Mouse (Mus musculus): ENCODE results near the gene Hist1h2ba. TPM values are rescaled to one million over a fixed set of nuclear protein-coding genes. Genes with fewer than 3 reads are reported as not detected.

Gene Hist1h2ba
- not detected in 2 replicates for polyA plus RNA-seq (2014; fragmentation: Nextera tagmentation; extraction: Ambion mirVana)

DNA sequence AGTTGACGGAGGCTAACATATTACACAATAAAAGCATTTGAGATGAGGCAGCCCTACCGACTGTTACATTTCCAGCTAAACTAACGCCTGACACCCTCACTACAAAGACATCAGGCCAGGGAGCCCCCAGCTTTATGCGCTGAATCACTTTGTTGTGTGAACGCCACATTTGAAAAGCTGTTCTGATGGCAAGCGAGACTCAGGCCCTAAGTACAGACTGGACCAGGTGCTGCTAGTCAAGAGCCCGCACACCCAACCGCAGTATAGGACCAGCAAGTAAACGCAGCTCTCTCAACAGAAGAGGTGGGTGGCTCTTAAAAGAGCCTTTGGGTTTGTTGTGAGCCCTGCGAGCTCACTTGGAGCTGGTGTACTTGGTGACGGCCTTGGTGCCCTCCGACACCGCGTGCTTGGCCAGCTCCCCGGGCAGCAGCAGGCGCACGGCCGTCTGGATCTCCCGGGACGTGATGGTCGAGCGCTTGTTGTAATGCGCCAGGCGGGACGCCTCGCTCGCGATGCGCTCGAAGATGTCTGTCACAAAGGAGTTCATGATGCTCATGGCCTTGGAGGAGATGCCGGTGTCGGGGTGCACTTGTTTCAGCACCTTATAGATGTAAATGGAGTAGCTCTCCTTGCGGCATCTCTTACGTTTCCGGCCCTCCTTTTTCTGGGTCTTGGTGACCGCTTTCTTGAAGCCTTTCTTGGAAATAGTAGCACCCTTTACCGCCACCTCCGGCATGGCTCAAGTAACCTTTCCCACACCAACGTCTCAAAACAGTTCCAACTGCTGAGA lies at the start of gene Hist1h2ba:
Hist1h2ba (minus strand) TSS at position 736 of the 790 bp plus-strand sequence.
- ATAC-seq (ENCODE audit: low FRiP score, low TSS enrichment), result no peak
- Histone ChIP-seq H3K9me3 (ENCODE audit: control insufficient read depth, low read length) (no peaks in the 10 kb centered on the region), H3K27me3 (ENCODE audit: control insufficient read depth, insufficient read depth, low read length) (no peaks in the 10 kb centered on the region), H3K4me3 (ENCODE audit: low read length) (no peak within 1 kb of the TSS), H3K4me2 (replicated peaks; ENCODE audit: low read depth, low read length) (no peak within 1 kb of the TSS), H3K36me3 (ENCODE audit: control insufficient read depth, insufficient read depth, low read length) (no peaks in the 10 kb centered on the region), H3K9ac (ENCODE audit: low read depth, low read length) (no peak within 1 kb of the TSS), H3K27ac (ENCODE audit: low read depth, low read length) (no peak within 1 kb of the TSS), H3K4me1 (ENCODE audit: control insufficient read depth, insufficient read depth, low read length) (no peaks in the 10 kb centered on the region)
- WGBS, result 94% methylated on average over 34 of the region's 39 CpGs

DNA sequence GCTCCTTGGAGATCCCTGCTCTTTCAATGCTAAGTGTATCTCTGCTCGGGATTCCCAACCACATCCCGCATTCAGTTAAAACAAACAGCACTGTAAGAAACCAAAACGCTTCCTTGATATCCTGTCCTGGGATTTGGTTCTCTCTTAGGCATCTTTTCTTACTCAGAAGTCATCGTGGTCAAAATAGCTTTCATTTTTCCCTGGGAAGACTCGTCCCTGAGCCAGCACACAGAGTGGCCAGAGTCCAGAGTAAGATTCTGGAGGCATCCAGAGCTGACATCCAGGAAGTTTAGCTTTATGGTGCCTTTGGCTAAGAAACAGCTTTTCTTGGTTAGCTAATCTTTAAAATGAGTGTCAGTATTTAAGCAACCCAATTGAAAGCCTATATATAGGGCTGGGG lies 38.3 kb upstream of the Hist1h2ba start:
- H3K27ac ChIP-seq (ENCODE audit: low read depth, low read length), result no peak overlapping the region
- 76% methylated on average over 5 of the region's 5 CpGs for WGBS

DNA sequence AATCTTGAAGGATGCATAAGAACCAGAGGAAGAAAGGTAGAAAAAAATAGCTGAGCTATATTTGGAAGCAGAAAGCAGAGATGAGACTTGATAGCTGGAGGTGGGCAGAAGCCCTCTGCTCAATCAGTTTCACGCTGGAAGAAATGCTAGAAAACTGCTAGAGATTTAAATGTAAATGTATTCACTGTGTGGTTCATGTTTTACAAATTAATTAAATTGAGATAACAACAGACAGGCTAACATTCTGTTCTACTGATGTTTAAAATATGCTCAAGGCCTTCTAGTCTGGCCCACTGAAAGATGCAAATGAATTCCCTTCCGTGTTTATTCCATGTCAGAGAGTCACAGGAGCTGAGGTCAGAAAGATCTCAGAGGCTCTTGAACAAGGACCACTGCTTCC lies 37.9 kb upstream of the Hist1h2ba start:
- 73% methylated on average over 2 of the region's 2 CpGs for WGBS
- H3K4me1 ChIP-seq (ENCODE audit: control insufficient read depth, insufficient read depth, low read length), result no peaks in the 10 kb centered on the region
- no peak overlapping the region for H3K27ac ChIP-seq (ENCODE audit: low read depth, low read length)
- H3K27me3 ChIP-seq (ENCODE audit: control insufficient read depth, insufficient read depth, low read length), result no peaks in the 10 kb centered on the region
- H3K9ac ChIP-seq (ENCODE audit: low read depth, low read length), result no peak overlapping the region
- no peaks in the 10 kb centered on the region for H3K36me3 ChIP-seq (ENCODE audit: control insufficient read depth, insufficient read depth, low read length)
- no peak overlapping the region for H3K4me2 ChIP-seq (replicated peaks; ENCODE audit: low read depth, low read length)
- ATAC-seq (ENCODE audit: low FRiP score, low TSS enrichment), result no peak
- no peak overlapping the region for H3K4me3 ChIP-seq (ENCODE audit: low read length)
- H3K9me3 ChIP-seq (ENCODE audit: control insufficient read depth, low read length), result no peaks in the 10 kb centered on the region

More for the DNA sequence above, 38.3 kb upstream of the Hist1h2ba start:
- Histone ChIP-seq H3K9ac (ENCODE audit: low read depth, low read length) (no peak overlapping the region), H3K4me2 (replicated peaks; ENCODE audit: low read depth, low read length) (no peak overlapping the region), H3K27me3 (ENCODE audit: control insufficient read depth, insufficient read depth, low read length) (no peaks in the 10 kb centered on the region), H3K9me3 (ENCODE audit: control insufficient read depth, low read length) (no peaks in the 10 kb centered on the region), H3K36me3 (ENCODE audit: control insufficient read depth, insufficient read depth, low read length) (no peaks in the 10 kb centered on the region), H3K4me3 (ENCODE audit: low read length) (no peak overlapping the region), H3K4me1 (ENCODE audit: control insufficient read depth, insufficient read depth, low read length) (no peaks in the 10 kb centered on the region)
- no peak for ATAC-seq (ENCODE audit: low FRiP score, low TSS enrichment)

DNA sequence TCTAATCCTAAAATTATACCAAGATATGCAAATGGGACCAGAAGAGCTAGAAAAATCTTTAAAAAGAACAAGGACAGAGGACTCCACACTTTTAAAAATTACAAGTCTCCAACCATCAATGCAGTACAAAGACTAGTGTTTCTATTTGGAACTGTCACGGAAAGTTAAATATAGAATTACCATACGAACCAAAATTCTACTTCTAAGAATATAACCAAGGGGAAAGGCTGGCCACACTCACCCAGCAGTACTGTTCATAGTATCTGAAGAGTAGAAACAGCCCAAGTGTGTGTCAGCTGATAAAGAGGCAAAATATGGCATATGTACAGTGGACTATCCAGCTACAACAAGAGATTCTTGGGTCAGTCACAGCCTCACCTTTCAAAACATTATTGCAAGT lies 31.0 kb upstream of the Hist1h2ba start:
- Histone ChIP-seq H3K36me3 (ENCODE audit: control insufficient read depth, insufficient read depth, low read length) (no peaks in the 10 kb centered on the region), H3K9me3 (ENCODE audit: control insufficient read depth, low read length) (no peaks in the 10 kb centered on the region), H3K4me3 (ENCODE audit: low read length) (no peak overlapping the region), H3K4me2 (replicated peaks; ENCODE audit: low read depth, low read length) (no peak overlapping the region), H3K9ac (ENCODE audit: low read depth, low read length) (no peak overlapping the region), H3K4me1 (ENCODE audit: control insufficient read depth, insufficient read depth, low read length) (no peaks in the 10 kb centered on the region), H3K27me3 (ENCODE audit: control insufficient read depth, insufficient read depth, low read length) (no peaks in the 10 kb centered on the region), H3K27ac (ENCODE audit: low read depth, low read length) (no peak overlapping the region)
- WGBS, result 83% methylated on average over 2 of the region's 2 CpGs
- ATAC-seq (ENCODE audit: low FRiP score, low TSS enrichment), result no peak

DNA sequence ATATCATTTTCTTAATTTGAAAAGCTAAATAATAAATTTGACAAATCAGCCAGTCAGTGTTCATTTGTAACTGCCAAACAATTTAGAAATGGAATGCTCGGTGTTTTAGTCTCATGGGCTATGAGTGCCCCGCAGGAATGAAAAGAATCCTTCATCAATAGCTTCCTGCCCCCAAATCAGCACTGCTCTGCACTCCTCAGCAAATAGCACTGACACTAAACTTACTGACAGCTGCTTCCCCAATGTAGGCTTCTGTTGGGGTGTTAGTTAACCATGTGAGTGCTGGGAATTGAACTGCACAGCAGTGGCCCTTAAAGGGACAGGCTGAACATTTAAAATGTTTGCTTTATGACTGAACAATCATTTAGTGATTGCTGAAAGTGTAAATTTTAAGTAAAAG lies 25.8 kb upstream of the Hist1h2ba start:
- no peaks in the 10 kb centered on the region for H3K27me3 ChIP-seq (ENCODE audit: control insufficient read depth, insufficient read depth, low read length)
- no peak for ATAC-seq (ENCODE audit: low FRiP score, low TSS enrichment)
- H3K27ac ChIP-seq (ENCODE audit: low read depth, low read length), result no peak overlapping the region
- no peak overlapping the region for H3K4me3 ChIP-seq (ENCODE audit: low read length)
- H3K4me1 ChIP-seq (ENCODE audit: control insufficient read depth, insufficient read depth, low read length), result no peaks in the 10 kb centered on the region
- no peaks in the 10 kb centered on the region for H3K9me3 ChIP-seq (ENCODE audit: control insufficient read depth, low read length)
- 52% methylated on average over 2 of the region's 2 CpGs for WGBS
- no peaks in the 10 kb centered on the region for H3K36me3 ChIP-seq (ENCODE audit: control insufficient read depth, insufficient read depth, low read length)
- H3K4me2 ChIP-seq (replicated peaks; ENCODE audit: low read depth, low read length), result no peak overlapping the region
- no peak overlapping the region for H3K9ac ChIP-seq (ENCODE audit: low read depth, low read length)

DNA sequence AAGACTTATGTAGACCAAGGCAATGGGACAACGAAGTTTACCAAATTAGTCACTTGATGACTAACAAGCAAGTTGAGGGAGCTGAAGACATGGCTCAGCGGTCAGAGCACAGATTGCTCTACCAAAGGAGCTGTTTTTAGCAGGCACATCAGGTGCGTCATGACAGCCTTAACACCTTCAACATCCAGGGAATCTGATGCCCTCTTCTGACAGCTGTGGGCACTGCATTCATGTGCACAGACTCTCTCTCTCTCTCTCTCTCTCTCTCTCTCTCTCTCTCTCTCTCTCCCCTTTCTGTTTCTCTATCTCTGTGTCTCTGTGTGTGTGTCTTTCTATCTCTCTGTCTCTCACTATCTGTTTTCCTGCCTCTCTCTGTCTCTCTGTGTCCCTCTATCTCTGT lies 17.0 kb upstream of the Hist1h2ba start:
- H3K9ac ChIP-seq (ENCODE audit: low read depth, low read length), result no peak overlapping the region
- no peak overlapping the region for H3K4me3 ChIP-seq (ENCODE audit: low read length)
- no peaks in the 10 kb centered on the region for H3K9me3 ChIP-seq (ENCODE audit: control insufficient read depth, low read length)
- H3K4me2 ChIP-seq (replicated peaks; ENCODE audit: low read depth, low read length), result no peak overlapping the region
- WGBS, result 72% methylated on average over 3 of the region's 3 CpGs
- H3K4me1 ChIP-seq (ENCODE audit: control insufficient read depth, insufficient read depth, low read length), result 0 out of 2 replicates have a peak, but pooled peaks cover 3% of the 10 kb centered on the region
- no peak for ATAC-seq (ENCODE audit: low FRiP score, low TSS enrichment)
- no peaks in the 10 kb centered on the region for H3K27me3 ChIP-seq (ENCODE audit: control insufficient read depth, insufficient read depth, low read length)
- no peak overlapping the region for H3K27ac ChIP-seq (ENCODE audit: low read depth, low read length)
- no peaks in the 10 kb centered on the region for H3K36me3 ChIP-seq (ENCODE audit: control insufficient read depth, insufficient read depth, low read length)

DNA sequence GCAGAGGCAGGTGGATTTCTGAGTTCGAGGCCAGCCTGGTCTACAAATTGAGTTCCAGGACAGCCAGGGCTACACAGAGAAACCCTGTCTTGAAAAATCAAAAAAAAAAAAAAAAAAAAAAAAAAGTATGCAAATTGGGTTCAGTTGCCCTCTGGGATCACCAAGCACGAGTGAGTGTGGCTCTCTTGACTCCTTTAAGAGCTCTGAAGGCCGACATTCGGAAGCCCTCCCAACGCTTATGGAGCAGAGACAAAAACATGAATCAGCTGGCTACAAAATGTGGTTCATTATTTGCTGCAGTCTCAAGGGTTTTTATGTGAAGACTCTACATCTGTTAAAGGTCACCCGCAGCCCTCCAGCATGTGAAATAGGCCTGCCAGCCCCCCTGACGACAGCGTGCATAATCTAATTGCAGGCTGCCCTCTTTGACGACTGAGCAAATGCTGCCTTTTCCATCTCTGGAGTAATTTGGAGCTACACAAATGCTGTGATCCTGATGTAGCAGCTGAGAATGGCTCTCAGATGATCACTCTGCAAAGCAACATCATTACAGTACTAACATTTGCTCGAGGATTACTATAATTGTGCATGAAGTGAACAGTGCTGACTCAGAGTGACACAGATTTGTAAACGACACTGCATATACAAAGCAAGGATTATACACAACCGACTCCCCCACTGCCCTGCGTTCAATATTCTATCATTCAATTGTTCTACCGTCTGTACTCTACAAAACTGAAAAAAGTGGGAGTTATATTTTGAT lies 15.7 kb upstream of the Hist1h2ba start:
- ATAC-seq (ENCODE audit: low FRiP score, low TSS enrichment), result no peak
- Histone ChIP-seq H3K4me2 (replicated peaks; ENCODE audit: low read depth, low read length) (no peak overlapping the region), H3K4me1 (ENCODE audit: control insufficient read depth, insufficient read depth, low read length) (0 out of 2 replicates have a peak, but pooled peaks cover 3% of the 10 kb centered on the region), H3K27me3 (ENCODE audit: control insufficient read depth, insufficient read depth, low read length) (no peaks in the 10 kb centered on the region), H3K27ac (ENCODE audit: low read depth, low read length) (no peak overlapping the region), H3K36me3 (ENCODE audit: control insufficient read depth, insufficient read depth, low read length) (no peaks in the 10 kb centered on the region), H3K9ac (ENCODE audit: low read depth, low read length) (no peak overlapping the region), H3K4me3 (ENCODE audit: low read length) (no peak overlapping the region), H3K9me3 (ENCODE audit: control insufficient read depth, low read length) (no peaks in the 10 kb centered on the region)
- 68% methylated on average over 14 of the region's 14 CpGs for WGBS

DNA sequence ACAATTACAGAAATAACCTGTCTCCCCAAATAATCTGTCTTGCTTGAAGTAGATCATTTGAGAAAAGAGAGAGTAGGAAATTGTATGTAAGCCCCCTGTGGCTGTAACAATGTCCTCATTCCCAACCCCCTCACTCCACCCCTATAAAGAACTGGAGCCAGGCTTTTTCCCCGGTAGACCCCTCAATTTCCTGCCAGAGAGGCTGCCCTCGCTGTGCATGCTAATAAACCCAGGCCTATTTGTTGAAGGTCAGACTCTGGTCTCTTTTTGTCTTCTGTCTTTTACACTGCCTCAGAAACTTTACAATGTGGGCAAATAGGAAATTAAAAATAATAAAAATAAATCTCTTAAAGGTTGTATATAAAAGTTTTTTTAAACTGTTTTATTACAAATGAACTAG lies 12.3 kb upstream of the Hist1h2ba start:
- Histone ChIP-seq H3K36me3 (ENCODE audit: control insufficient read depth, insufficient read depth, low read length) (no peaks in the 10 kb centered on the region), H3K4me1 (ENCODE audit: control insufficient read depth, insufficient read depth, low read length) (0 out of 2 replicates have a peak, but pooled peaks cover 3% of the 10 kb centered on the region), H3K9me3 (ENCODE audit: control insufficient read depth, low read length) (no peaks in the 10 kb centered on the region), H3K4me2 (replicated peaks; ENCODE audit: low read depth, low read length) (no peak overlapping the region), H3K9ac (ENCODE audit: low read depth, low read length) (no peak overlapping the region), H3K27me3 (ENCODE audit: control insufficient read depth, insufficient read depth, low read length) (no peaks in the 10 kb centered on the region), H3K27ac (ENCODE audit: low read depth, low read length) (no peak overlapping the region), H3K4me3 (ENCODE audit: low read length) (no peak overlapping the region)
- 12% methylated on average over 2 of the region's 2 CpGs for WGBS
- no peak for ATAC-seq (ENCODE audit: low FRiP score, low TSS enrichment)

DNA sequence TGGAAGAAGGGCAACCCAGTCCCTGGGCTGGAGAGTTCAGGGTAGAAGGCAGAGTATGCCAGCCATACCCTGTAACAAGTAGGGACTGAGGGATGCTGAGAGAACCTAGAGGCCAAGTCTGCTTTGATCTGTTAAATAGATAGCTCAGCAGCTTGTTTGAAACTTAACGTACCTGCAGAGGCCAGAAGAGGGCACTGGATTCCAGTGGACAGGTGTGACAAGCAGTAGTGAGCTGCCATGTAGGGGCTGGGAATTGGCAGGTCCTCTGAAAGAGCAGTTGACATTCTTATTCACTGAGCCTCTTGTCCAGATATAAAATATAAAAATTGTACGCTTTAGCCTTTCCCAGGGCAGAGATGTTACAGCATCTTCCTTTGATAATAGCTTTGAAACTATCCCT lies 8.9 kb upstream of the Hist1h2ba start:
- Histone ChIP-seq H3K27ac (ENCODE audit: low read depth, low read length) (no peak overlapping the region), H3K27me3 (ENCODE audit: control insufficient read depth, insufficient read depth, low read length) (no peaks in the 10 kb centered on the region), H3K9me3 (ENCODE audit: control insufficient read depth, low read length) (no peaks in the 10 kb centered on the region), H3K9ac (ENCODE audit: low read depth, low read length) (no peak overlapping the region), H3K4me3 (ENCODE audit: low read length) (no peak overlapping the region), H3K4me1 (ENCODE audit: control insufficient read depth, insufficient read depth, low read length) (0 out of 2 replicates have a peak, but pooled peaks cover 3% of the 10 kb centered on the region), H3K4me2 (replicated peaks; ENCODE audit: low read depth, low read length) (no peak overlapping the region), H3K36me3 (ENCODE audit: control insufficient read depth, insufficient read depth, low read length) (no peaks in the 10 kb centered on the region)
- no peak for ATAC-seq (ENCODE audit: low FRiP score, low TSS enrichment)
- 61% methylated on average over 2 of the region's 2 CpGs for WGBS

All from kidney, embryonic 14.5 days (tissue).